Mouse (Mus musculus): Measurements from ENCODE around the gene Impdh1. TPM values are rescaled to one million over a fixed set of nuclear protein-coding genes. Genes with fewer than 3 reads are reported as not detected.

Gene Impdh1
- polyA plus RNA-seq, 1 experiment, result 1.7 TPM

DNA sequence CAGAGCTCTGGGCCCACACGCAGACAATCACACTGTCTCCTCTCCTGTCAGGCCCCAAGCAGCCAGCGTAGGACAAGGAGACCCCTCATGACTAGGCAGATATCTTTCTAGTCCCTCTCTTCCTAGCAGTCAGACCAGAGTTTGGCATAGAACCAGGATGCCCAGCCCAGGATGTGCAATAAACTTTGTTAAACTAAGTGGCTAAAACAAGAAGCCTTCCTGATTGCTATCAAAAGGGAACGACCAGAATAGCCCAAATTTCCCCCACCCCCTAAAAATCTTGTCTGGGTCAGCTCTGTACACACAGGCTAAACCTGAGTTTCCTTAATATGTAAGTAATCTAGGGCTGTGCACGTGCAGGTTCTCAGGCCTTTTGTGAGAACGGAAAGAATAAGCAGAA, 8.0 kb downstream of the Impdh1 start:
- Histone ChIP-seq H3K9me3 (ENCODE audit: control insufficient read depth, low read length) (no peaks in the 10 kb centered on the region), H3K27me3 (ENCODE audit: control insufficient read depth) (peaks cover 19% of the 10 kb centered on the region), H3K36me3 (ENCODE audit: control insufficient read depth) (no peaks in the 10 kb centered on the region; the same call in none of the 2 replicates), H3K4me3 (replicated peaks) (no peak overlapping the region), H3K4me1 (ENCODE audit: control insufficient read depth) (peaks cover 15% of the 10 kb centered on the region)
- TF ChIP-seq GATA1 (IDR thresholded peaks at IDR 0.05; ENCODE audit: low read length) (no peak), TAL1 (IDR thresholded peaks at IDR 0.05; ENCODE audit: low read length) (no peak)

DNA sequence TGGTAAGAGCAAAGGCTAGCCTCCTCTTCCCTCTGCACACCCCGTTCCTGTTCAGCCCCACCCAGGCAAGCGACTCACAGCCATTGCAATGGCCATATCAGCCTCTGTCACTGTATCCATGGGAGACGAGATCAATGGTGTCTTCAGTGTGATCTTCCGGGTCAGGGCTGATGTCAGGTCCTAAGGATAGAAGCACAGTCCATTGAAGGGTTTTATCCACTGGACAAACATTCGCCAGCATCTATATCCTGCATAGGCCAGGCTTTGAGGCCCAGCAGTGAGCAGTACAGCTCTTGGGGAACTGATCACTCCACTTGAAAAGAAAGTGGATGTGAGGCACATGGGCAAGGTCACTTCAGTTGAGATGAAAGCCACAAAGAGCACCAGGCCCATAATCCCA, 9.1 kb downstream of the Impdh1 start:
- H3K36me3 ChIP-seq (ENCODE audit: control insufficient read depth), result no peaks in the 10 kb centered on the region; the same call in none of the 2 replicates
- TF ChIP-seq TAL1 (IDR thresholded peaks at IDR 0.05; ENCODE audit: low read length) (no peak), GATA1 (IDR thresholded peaks at IDR 0.05; ENCODE audit: low read length) (no peak)
- H3K27me3 ChIP-seq (ENCODE audit: control insufficient read depth), result peaks cover 11% of the 10 kb centered on the region
- H3K9me3 ChIP-seq (ENCODE audit: control insufficient read depth, low read length), result no peaks in the 10 kb centered on the region
- H3K4me1 ChIP-seq (ENCODE audit: control insufficient read depth), result peaks cover 10% of the 10 kb centered on the region
- no peak overlapping the region for H3K4me3 ChIP-seq (replicated peaks)

DNA sequence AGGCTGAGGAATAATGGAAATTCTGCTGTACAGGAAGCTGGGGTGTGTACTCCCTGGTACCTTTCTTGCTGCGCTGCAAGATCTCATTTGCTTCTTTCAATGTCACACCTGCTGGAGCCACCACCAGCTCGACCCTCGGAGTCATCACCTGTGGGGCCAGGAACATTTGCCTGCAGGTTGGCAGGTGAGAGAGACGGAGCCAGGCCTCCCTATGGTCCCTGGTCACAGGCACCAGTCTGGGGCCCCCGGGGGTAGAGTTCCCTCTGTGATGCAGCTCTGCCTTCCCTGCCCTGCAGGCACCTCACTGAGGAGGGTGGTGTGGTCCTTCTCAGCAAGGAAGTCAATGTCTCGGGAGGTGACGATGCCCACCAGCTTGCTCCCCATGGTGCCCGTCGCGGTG, 10.2 kb downstream of the Impdh1 start:
- no peaks in the 10 kb centered on the region for H3K9me3 ChIP-seq (ENCODE audit: control insufficient read depth, low read length)
- H3K4me1 ChIP-seq (ENCODE audit: control insufficient read depth), result no peaks in the 10 kb centered on the region; the same call in 1 of the 2 replicates
- TF ChIP-seq GATA1 (IDR thresholded peaks at IDR 0.05; ENCODE audit: low read length), result no peak
- no peak for TF ChIP-seq TAL1 (IDR thresholded peaks at IDR 0.05; ENCODE audit: low read length)
- no peaks in the 10 kb centered on the region; the same call in none of the 2 replicates for H3K36me3 ChIP-seq (ENCODE audit: control insufficient read depth)
- H3K27me3 ChIP-seq (ENCODE audit: control insufficient read depth), result peaks cover under 1% of the 10 kb centered on the region; the same call in 1 of the 2 replicates
- no peak overlapping the region for H3K4me3 ChIP-seq (replicated peaks)

DNA sequence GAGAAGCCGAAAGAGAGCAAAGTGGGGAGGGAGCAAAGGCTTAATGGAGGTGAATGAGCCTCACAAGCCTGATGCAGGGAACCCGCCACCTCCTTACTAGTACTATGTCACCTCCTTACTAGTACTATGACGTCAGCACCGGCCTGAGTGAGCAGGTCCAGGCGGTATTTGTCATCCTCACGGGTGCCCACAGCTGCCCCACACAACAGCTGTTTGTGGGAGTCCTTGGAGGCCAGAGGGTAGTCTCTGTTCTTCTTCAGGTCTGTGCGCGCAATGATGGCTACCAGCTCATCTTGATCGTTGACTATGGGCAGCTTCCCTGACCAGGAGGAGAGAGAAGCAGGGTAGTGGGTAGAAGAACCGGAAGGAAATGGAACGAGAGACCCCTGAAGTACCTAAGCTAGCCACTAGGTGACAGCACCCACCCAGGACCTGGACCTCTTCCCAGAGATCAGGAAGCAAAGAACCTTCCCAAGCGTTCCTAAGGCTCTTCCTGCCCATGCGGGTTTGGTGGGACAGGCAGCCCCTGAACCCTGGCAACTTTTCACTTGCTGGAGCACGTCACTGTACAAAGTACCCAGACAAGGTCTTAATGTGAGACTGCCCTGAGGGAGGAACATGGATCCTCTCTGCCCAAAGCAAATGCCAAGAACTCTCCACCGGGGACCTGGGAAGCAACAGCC, 11.1 kb downstream of the Impdh1 start:
- TF ChIP-seq TAL1 (IDR thresholded peaks at IDR 0.05; ENCODE audit: low read length), result no peak
- H3K9me3 ChIP-seq (ENCODE audit: control insufficient read depth, low read length), result no peaks in the 10 kb centered on the region
- no peaks in the 10 kb centered on the region; the same call in none of the 2 replicates for H3K36me3 ChIP-seq (ENCODE audit: control insufficient read depth)
- no peaks in the 10 kb centered on the region for H3K27me3 ChIP-seq (ENCODE audit: control insufficient read depth)
- H3K4me1 ChIP-seq (ENCODE audit: control insufficient read depth), result no peaks in the 10 kb centered on the region
- H3K4me3 ChIP-seq (replicated peaks), result no peak overlapping the region

DNA sequence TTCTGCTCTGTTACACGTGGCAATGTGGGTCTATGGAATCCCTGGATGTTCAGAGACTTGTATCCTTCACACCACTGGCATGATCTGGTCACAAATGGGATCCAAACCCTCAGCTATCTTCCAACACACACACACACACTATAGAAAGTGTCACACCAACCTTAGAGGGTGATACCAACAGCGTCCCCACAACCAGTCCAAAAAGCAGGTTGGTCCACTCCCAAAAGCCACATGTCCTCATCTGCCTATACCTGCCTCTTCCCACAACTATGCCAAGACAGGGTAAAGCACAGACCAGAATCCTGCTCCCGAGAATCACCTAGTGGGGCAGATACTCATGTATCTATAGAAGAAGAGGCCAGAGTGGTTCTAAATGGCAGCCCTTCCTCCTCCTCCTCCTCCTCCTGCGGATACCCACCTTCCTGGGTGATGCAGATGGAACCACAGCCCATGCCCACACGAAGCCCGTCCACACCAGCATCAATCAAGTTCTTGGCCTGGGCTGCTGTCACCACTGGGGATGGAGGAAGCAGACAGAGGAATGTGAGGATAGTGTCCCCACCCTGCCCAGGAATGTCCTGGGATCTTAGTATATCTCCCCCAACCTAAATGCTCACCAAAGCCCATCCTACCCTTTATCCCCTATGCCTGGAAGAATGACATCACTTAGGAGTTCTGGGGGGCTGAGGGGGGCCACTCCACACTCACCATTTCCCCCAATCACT, 12.1 kb downstream of the Impdh1 start:
- Histone ChIP-seq H3K4me1 (ENCODE audit: control insufficient read depth) (peaks cover 3% of the 10 kb centered on the region), H3K4me3 (replicated peaks) (no peak overlapping the region), H3K9me3 (ENCODE audit: control insufficient read depth, low read length) (no peaks in the 10 kb centered on the region), H3K36me3 (ENCODE audit: control insufficient read depth) (no peaks in the 10 kb centered on the region; the same call in none of the 2 replicates), H3K27me3 (ENCODE audit: control insufficient read depth) (peaks cover 1% of the 10 kb centered on the region)
- TF ChIP-seq GATA1 (IDR thresholded peaks at IDR 0.05; ENCODE audit: low read length) (no peak), TAL1 (IDR thresholded peaks at IDR 0.05; ENCODE audit: low read length) (no peak)

DNA sequence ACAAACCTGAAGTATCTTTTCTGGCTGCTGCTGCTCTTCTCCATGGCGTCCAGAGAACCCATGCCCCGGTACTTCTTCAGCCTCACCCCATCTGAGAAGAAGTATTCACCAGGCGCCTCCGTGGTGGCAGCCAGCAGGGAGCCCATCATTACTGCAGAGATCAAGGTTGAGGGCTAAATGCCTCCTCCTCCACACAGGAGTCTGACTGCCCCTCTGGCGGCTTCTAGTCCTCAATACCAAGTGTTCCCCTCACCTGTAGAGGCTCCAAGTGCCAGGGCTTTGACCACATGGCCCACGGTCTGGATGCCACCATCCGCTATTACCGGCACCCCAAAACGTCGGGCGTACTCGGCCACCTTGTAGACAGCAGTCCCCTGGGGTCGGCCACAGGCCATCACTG, 13.1 kb downstream of the Impdh1 start:
- Histone ChIP-seq H3K27me3 (ENCODE audit: control insufficient read depth) (peaks cover 9% of the 10 kb centered on the region), H3K4me3 (replicated peaks) (no peak overlapping the region), H3K36me3 (ENCODE audit: control insufficient read depth) (no peaks in the 10 kb centered on the region; the same call in none of the 2 replicates), H3K4me1 (ENCODE audit: control insufficient read depth) (peaks cover 8% of the 10 kb centered on the region), H3K9me3 (ENCODE audit: control insufficient read depth, low read length) (no peaks in the 10 kb centered on the region)
- TF ChIP-seq GATA1 (IDR thresholded peaks at IDR 0.05; ENCODE audit: low read length), result no peak
- TF ChIP-seq TAL1 (IDR thresholded peaks at IDR 0.05; ENCODE audit: low read length), result no peak

DNA sequence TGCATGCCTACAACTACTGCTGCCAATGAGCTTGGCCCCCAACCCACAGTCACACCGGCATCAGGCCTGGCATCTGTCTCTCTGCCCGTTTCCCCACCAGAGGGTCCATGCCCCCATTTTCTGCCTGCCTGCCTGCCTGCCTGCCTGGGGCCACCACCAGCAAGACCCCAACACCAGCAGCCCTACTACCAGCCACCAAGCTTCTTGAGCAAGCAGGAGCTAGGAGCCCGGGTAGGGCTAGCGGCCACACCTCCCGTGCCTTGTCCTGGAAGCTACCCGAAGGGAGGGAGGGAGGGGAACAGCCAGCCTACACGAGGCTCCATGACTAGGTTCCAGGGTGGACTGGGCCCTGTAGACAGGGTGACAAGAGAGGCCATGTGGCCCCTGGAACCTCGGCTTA, 14.2 kb downstream of the Impdh1 start:
- TF ChIP-seq GATA1 (IDR thresholded peaks at IDR 0.05; ENCODE audit: low read length), result no peak
- no peak for TF ChIP-seq TAL1 (IDR thresholded peaks at IDR 0.05; ENCODE audit: low read length)

DNA sequence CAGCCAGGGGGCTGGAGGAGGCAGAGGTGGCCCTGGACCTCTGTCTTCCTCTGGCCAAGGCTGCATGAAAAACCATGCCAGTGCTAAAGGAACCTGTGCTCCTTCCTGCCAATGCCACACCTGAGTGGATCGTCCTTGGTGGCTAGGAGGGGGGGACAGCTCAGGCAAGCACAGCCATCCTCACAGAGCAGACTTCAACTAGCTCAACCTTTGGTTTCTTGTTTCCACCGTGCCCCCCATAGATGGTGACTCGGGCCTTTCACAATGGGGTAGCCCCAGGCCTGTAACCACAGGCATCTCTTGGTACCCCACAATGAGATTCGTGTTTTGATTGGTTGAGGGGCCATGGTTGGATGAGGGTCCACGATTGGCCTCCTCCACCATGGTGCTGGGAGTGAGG, 14.8 kb downstream of the Impdh1 start:
- Histone ChIP-seq H3K4me3 (replicated peaks) (no peak overlapping the region), H3K4me1 (ENCODE audit: control insufficient read depth) (peaks cover 8% of the 10 kb centered on the region), H3K27me3 (ENCODE audit: control insufficient read depth) (peaks cover 23% of the 10 kb centered on the region), H3K9me3 (ENCODE audit: control insufficient read depth, low read length) (no peaks in the 10 kb centered on the region), H3K36me3 (ENCODE audit: control insufficient read depth) (no peaks in the 10 kb centered on the region; the same call in none of the 2 replicates)
- no peak for TF ChIP-seq GATA1 (IDR thresholded peaks at IDR 0.05; ENCODE audit: low read length)
- no peak for TF ChIP-seq TAL1 (IDR thresholded peaks at IDR 0.05; ENCODE audit: low read length)

More for the DNA sequence above, 14.2 kb downstream of the Impdh1 start:
- Histone ChIP-seq H3K9me3 (ENCODE audit: control insufficient read depth, low read length) (no peaks in the 10 kb centered on the region), H3K36me3 (ENCODE audit: control insufficient read depth) (no peaks in the 10 kb centered on the region; the same call in none of the 2 replicates), H3K27me3 (ENCODE audit: control insufficient read depth) (peaks cover 18% of the 10 kb centered on the region), H3K4me3 (replicated peaks) (no peak overlapping the region), H3K4me1 (ENCODE audit: control insufficient read depth) (peaks cover 8% of the 10 kb centered on the region)

DNA sequence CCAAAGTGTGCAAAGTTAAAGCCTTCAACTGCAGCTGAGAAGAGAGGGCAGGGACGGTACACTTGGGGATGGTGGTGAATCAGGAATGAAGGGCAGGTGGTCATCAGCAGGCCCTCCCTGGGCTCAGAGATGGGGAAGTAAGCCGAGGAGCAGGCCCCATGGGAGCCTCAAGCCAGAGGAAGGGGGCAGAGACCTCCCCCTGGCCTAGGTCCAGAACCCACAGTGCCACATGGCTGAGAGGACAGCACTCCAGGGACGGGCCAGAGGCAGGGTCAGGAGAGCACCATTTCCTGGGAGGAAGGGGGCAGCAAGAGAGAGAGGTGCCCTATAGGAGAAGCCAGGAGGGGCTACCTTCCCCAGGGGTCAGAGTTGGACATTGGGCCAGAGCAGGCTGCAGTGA, 15.7 kb downstream of the Impdh1 start:
- H3K36me3 ChIP-seq (ENCODE audit: control insufficient read depth), result no peaks in the 10 kb centered on the region; the same call in 1 of the 2 replicates

More for the DNA sequence above, 15.7 kb downstream of the Impdh1 start:
- H3K9me3 ChIP-seq (ENCODE audit: control insufficient read depth, low read length), result no peaks in the 10 kb centered on the region
- H3K4me1 ChIP-seq (ENCODE audit: control insufficient read depth), result peaks cover 8% of the 10 kb centered on the region
- no peak overlapping the region for H3K4me3 ChIP-seq (replicated peaks)
- H3K27me3 ChIP-seq (ENCODE audit: control insufficient read depth), result peaks cover 29% of the 10 kb centered on the region
- TF ChIP-seq TAL1 (IDR thresholded peaks at IDR 0.05; ENCODE audit: low read length), result no peak
- TF ChIP-seq GATA1 (IDR thresholded peaks at IDR 0.05; ENCODE audit: low read length), result no peak
